Mouse (Mus musculus): ENCODE measurements around the gene Kremen1.

DNA sequence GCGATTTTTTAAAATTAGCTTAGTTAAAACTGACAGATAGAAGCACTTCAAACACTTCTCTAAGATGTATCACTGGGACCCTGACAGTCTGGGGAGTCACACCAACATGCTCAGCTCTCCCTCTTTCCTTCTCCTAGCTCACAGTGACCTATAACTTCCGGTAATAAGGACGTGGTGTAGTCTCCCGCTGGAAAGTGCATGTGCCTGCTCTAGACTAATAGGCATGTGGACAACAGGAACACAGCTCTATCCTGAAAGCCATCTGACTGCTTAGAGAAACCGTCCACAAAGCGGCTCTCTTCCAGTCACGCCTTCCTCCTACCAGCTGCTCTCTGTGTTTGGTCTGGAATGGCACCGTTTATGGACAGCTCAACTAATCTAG, 16.6 kb downstream of the Kremen1 start:
- TF ChIP-seq CTCF (IDR thresholded peaks at IDR 0.05; ENCODE audit: borderline replicate concordance, control insufficient read depth, extremely low read depth, insufficient read depth, low read length, poor library complexity) (no peak), POLR2A (IDR thresholded peaks at IDR 0.05; ENCODE audit: control insufficient read depth, extremely low read depth, insufficient read depth, low read length, poor library complexity) (no peak)
